Mouse (Mus musculus): ENCODE results near the gene Trpm8. TPM values are rescaled to one million over a fixed set of nuclear protein-coding genes. Genes with fewer than 3 reads are reported as not detected.

The Trpm8 gene
- polyA plus RNA-seq, 1 experiment from 2014 or later: 0.04 TPM

DNA sequence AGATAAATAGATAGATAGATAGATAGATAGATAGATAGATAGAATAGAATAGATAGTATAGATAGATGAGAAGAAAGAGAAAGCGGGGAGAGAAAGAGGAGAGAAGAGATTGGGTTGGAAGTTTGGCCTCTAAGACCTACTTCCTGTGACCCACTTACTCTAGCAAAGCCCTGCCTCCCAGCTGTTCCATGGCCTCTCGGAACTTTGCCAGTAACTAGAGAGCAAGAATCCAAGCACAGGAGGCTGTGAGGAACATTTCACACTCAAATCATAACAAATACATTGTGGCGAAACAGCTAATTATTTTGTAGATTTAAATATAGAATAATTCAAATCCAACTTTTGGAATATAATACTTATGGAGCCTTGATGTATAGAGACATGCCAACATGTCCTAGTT lies 65.2 kb downstream of the Trpm8 start:
- H3K27me3 ChIP-seq (ENCODE audit: control insufficient read depth, insufficient read depth, low read length): no peaks in the 10 kb centered on the region
- no peak overlapping the region for H3K9ac ChIP-seq (ENCODE audit: low read length)
- no peak overlapping the region for H3K4me3 ChIP-seq (ENCODE audit: control insufficient read depth in 1 of 2, insufficient read depth in 1 of 2, low read depth in 1 of 2, low read length in 2 of 2)
- WGBS: 82% methylated on average over 3 of the region's 3 CpGs
- H3K4me1 ChIP-seq (ENCODE audit: control insufficient read depth in 2 of 2, insufficient read depth in 2 of 2, low read length in 2 of 2): no peaks in the 10 kb centered on the region; a peak in 1 of 4 replicates
- no peaks in the 10 kb centered on the region for H3K9me3 ChIP-seq (ENCODE audit: control insufficient read depth, low read length)
- no peaks in the 10 kb centered on the region for H3K36me3 ChIP-seq (ENCODE audit: control insufficient read depth, insufficient read depth, low read length)
- no peak overlapping the region for H3K4me2 ChIP-seq (ENCODE audit: low read length)
- H3K27ac ChIP-seq (replicated peaks in 1 of 2; ENCODE audit: control insufficient read depth in 1 of 2, insufficient read depth in 1 of 2, low read depth in 2 of 2, low read length in 2 of 2): no peak overlapping the region
- no peak for ATAC-seq (ENCODE audit: insufficient number of reproducible peaks, insufficient read depth, low FRiP score, low read depth)

DNA sequence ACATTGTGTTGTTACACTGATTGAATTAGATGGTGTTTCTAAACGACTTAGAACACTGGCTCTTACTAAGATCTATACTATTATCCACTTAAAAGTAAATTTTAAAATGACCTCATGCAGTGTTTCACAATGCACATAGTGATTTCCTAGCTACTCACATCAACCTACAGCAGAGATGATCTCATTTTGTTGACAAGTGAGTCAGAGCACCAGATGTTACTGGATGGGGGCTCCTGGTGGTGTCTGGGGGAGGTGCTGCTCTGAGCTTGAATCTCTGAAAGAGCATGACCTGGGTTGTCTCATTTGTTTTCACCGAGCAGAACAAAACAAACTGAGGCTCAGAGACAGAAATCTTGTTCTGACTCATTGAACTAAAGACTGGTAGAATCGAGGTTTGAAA lies 68.1 kb downstream of the Trpm8 start:
- Histone ChIP-seq H3K4me2 (ENCODE audit: low read length) (no peak overlapping the region), H3K36me3 (ENCODE audit: control insufficient read depth, insufficient read depth, low read length) (no peaks in the 10 kb centered on the region), H3K4me3 (ENCODE audit: control insufficient read depth in 1 of 2, insufficient read depth in 1 of 2, low read depth in 1 of 2, low read length in 2 of 2) (no peak overlapping the region), H3K27me3 (ENCODE audit: control insufficient read depth, insufficient read depth, low read length) (no peaks in the 10 kb centered on the region), H3K27ac (replicated peaks in 1 of 2; ENCODE audit: control insufficient read depth in 1 of 2, insufficient read depth in 1 of 2, low read depth in 2 of 2, low read length in 2 of 2) (no peak overlapping the region), H3K9me3 (ENCODE audit: control insufficient read depth, low read length) (no peaks in the 10 kb centered on the region), H3K4me1 (ENCODE audit: control insufficient read depth in 2 of 2, insufficient read depth in 2 of 2, low read length in 2 of 2) (no peaks in the 10 kb centered on the region), H3K9ac (ENCODE audit: low read length) (no peak overlapping the region)
- WGBS: 44% methylated on average over 3 of the region's 3 CpGs
- no peak for ATAC-seq (ENCODE audit: insufficient number of reproducible peaks, insufficient read depth, low FRiP score, low read depth)

DNA sequence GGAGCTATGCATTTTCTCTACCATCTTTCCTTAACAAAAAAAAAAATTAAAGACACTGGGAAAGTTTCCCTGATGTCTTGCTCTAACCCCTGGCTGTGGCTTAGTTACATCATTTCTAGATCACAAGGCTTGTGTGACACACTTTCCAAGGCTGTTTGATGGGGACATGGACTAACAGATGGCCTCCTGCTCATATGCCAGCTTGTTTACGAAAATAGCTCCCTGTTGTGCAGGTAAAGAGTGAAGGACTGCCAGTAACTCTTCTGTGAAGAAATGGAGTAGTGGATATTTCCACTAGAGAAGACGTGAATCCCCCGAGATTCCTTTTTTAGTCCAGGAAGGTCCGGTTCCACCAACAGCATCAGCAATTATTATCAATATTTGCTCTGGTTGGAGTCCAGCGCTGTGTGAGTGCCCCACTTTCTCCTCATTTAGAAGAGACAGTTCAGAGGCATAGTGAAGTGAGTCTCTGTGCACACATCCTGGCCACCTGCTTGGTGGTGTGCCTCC lies 71.1 kb downstream of the Trpm8 start:
- 76% methylated on average over 5 of the region's 5 CpGs for WGBS

GRCm38 (mm10) chr1:88350761-88351160 lies 73.3 kb downstream of the Trpm8 start:
- 77% methylated on average over 9 of the region's 9 CpGs for WGBS

More for the DNA sequence above, 71.1 kb downstream of the Trpm8 start:
- Histone ChIP-seq H3K36me3 (ENCODE audit: control insufficient read depth, insufficient read depth, low read length) (no peaks in the 10 kb centered on the region), H3K9ac (ENCODE audit: low read length) (no peak overlapping the region), H3K9me3 (ENCODE audit: control insufficient read depth, low read length) (no peaks in the 10 kb centered on the region), H3K4me1 (ENCODE audit: control insufficient read depth in 2 of 2, insufficient read depth in 2 of 2, low read length in 2 of 2) (no peaks in the 10 kb centered on the region), H3K27me3 (ENCODE audit: control insufficient read depth, insufficient read depth, low read length) (no peaks in the 10 kb centered on the region), H3K4me3 (ENCODE audit: control insufficient read depth in 1 of 2, insufficient read depth in 1 of 2, low read depth in 1 of 2, low read length in 2 of 2) (no peak overlapping the region), H3K27ac (replicated peaks in 1 of 2; ENCODE audit: control insufficient read depth in 1 of 2, insufficient read depth in 1 of 2, low read depth in 2 of 2, low read length in 2 of 2) (no peak overlapping the region), H3K4me2 (ENCODE audit: low read length) (no peak overlapping the region)
- no peak for ATAC-seq (ENCODE audit: insufficient number of reproducible peaks, insufficient read depth, low FRiP score, low read depth)

GRCm38 (mm10) chr1:88355025-88355424 lies 77.6 kb downstream of the Trpm8 start:
- no peak for ATAC-seq (ENCODE audit: insufficient number of reproducible peaks, insufficient read depth, low FRiP score, low read depth)
- no peaks in the 10 kb centered on the region; the same call in 1 of the 2 replicates for H3K27me3 ChIP-seq (ENCODE audit: control insufficient read depth, insufficient read depth, low read length)
- no peak overlapping the region for H3K4me3 ChIP-seq (ENCODE audit: control insufficient read depth in 1 of 2, insufficient read depth in 1 of 2, low read depth in 1 of 2, low read length in 2 of 2)
- H3K36me3 ChIP-seq (ENCODE audit: control insufficient read depth, insufficient read depth, low read length): no peaks in the 10 kb centered on the region
- no peaks in the 10 kb centered on the region for H3K9me3 ChIP-seq (ENCODE audit: control insufficient read depth, low read length)
- no peak overlapping the region for H3K9ac ChIP-seq (ENCODE audit: low read length)
- no peaks in the 10 kb centered on the region for H3K4me1 ChIP-seq (ENCODE audit: control insufficient read depth in 2 of 2, insufficient read depth in 2 of 2, low read length in 2 of 2)
- H3K4me2 ChIP-seq (ENCODE audit: low read length): no peak overlapping the region
- 89% methylated on average over 12 of the region's 12 CpGs for WGBS
- H3K27ac ChIP-seq (replicated peaks in 1 of 2; ENCODE audit: control insufficient read depth in 1 of 2, insufficient read depth in 1 of 2, low read depth in 2 of 2, low read length in 2 of 2): no peak overlapping the region

More at GRCm38 (mm10) chr1:88350761-88351160, 73.3 kb downstream of the Trpm8 start:
- no peak for ATAC-seq (ENCODE audit: insufficient number of reproducible peaks, insufficient read depth, low FRiP score, low read depth)
- Histone ChIP-seq H3K4me3 (ENCODE audit: control insufficient read depth in 1 of 2, insufficient read depth in 1 of 2, low read depth in 1 of 2, low read length in 2 of 2) (no peak overlapping the region), H3K4me2 (ENCODE audit: low read length) (no peak overlapping the region), H3K27ac (replicated peaks in 1 of 2; ENCODE audit: control insufficient read depth in 1 of 2, insufficient read depth in 1 of 2, low read depth in 2 of 2, low read length in 2 of 2) (no peak overlapping the region), H3K9me3 (ENCODE audit: control insufficient read depth, low read length) (no peaks in the 10 kb centered on the region), H3K9ac (ENCODE audit: low read length) (no peak overlapping the region), H3K36me3 (ENCODE audit: control insufficient read depth, insufficient read depth, low read length) (no peaks in the 10 kb centered on the region), H3K4me1 (ENCODE audit: control insufficient read depth in 2 of 2, insufficient read depth in 2 of 2, low read length in 2 of 2) (no peaks in the 10 kb centered on the region), H3K27me3 (ENCODE audit: control insufficient read depth, insufficient read depth, low read length) (no peaks in the 10 kb centered on the region; the same call in 1 of the 2 replicates)

- 91% methylated on average over 3 of the region's 3 CpGs for WGBS
- H3K36me3 ChIP-seq (ENCODE audit: control insufficient read depth, insufficient read depth, low read length): no peaks in the 10 kb centered on the region
- H3K4me2 ChIP-seq (ENCODE audit: low read length): no peak overlapping the region
- H3K9me3 ChIP-seq (ENCODE audit: control insufficient read depth, low read length): no peaks in the 10 kb centered on the region
- no peak overlapping the region for H3K4me3 ChIP-seq (ENCODE audit: control insufficient read depth in 1 of 2, insufficient read depth in 1 of 2, low read depth in 1 of 2, low read length in 2 of 2)
- no peak overlapping the region for H3K9ac ChIP-seq (ENCODE audit: low read length)
- no peak for ATAC-seq (ENCODE audit: insufficient number of reproducible peaks, insufficient read depth, low FRiP score, low read depth)
- no peaks in the 10 kb centered on the region; the same call in 1 of the 2 replicates for H3K27me3 ChIP-seq (ENCODE audit: control insufficient read depth, insufficient read depth, low read length)
- H3K27ac ChIP-seq (replicated peaks in 1 of 2; ENCODE audit: control insufficient read depth in 1 of 2, insufficient read depth in 1 of 2, low read depth in 2 of 2, low read length in 2 of 2): no peak overlapping the region
- H3K4me1 ChIP-seq (ENCODE audit: control insufficient read depth in 2 of 2, insufficient read depth in 2 of 2, low read length in 2 of 2): no peaks in the 10 kb centered on the region
Observed at GRCm38 (mm10) chr1:88355681-88356080, 78.2 kb downstream of the Trpm8 start.

GRCm38 (mm10) chr1:88356616-88357015 lies 79.2 kb downstream of the Trpm8 start:
- WGBS: 64% methylated on average over 6 of the region's 6 CpGs
- Histone ChIP-seq H3K4me1 (ENCODE audit: control insufficient read depth in 2 of 2, insufficient read depth in 2 of 2, low read length in 2 of 2) (no peaks in the 10 kb centered on the region), H3K27ac (replicated peaks in 1 of 2; ENCODE audit: control insufficient read depth in 1 of 2, insufficient read depth in 1 of 2, low read depth in 2 of 2, low read length in 2 of 2) (no peak overlapping the region), H3K27me3 (ENCODE audit: control insufficient read depth, insufficient read depth, low read length) (no peaks in the 10 kb centered on the region; the same call in 1 of the 2 replicates), H3K4me2 (ENCODE audit: low read length) (no peak overlapping the region), H3K9me3 (ENCODE audit: control insufficient read depth, low read length) (no peaks in the 10 kb centered on the region), H3K36me3 (ENCODE audit: control insufficient read depth, insufficient read depth, low read length) (no peaks in the 10 kb centered on the region), H3K4me3 (ENCODE audit: control insufficient read depth in 1 of 2, insufficient read depth in 1 of 2, low read depth in 1 of 2, low read length in 2 of 2) (no peak overlapping the region), H3K9ac (ENCODE audit: low read length) (no peak overlapping the region)
- no peak for ATAC-seq (ENCODE audit: insufficient number of reproducible peaks, insufficient read depth, low FRiP score, low read depth)

GRCm38 (mm10) chr1:88357458-88358090 lies 80.1 kb downstream of the Trpm8 start:
- Histone ChIP-seq H3K9ac (ENCODE audit: low read length) (no peak overlapping the region), H3K27me3 (ENCODE audit: control insufficient read depth, insufficient read depth, low read length) (no peaks in the 10 kb centered on the region; the same call in 1 of the 2 replicates), H3K9me3 (ENCODE audit: control insufficient read depth, low read length) (no peaks in the 10 kb centered on the region), H3K27ac (replicated peaks in 1 of 2; ENCODE audit: control insufficient read depth in 1 of 2, insufficient read depth in 1 of 2, low read depth in 2 of 2, low read length in 2 of 2) (no peak overlapping the region), H3K36me3 (ENCODE audit: control insufficient read depth, insufficient read depth, low read length) (no peaks in the 10 kb centered on the region), H3K4me2 (ENCODE audit: low read length) (no peak overlapping the region), H3K4me3 (ENCODE audit: control insufficient read depth in 1 of 2, insufficient read depth in 1 of 2, low read depth in 1 of 2, low read length in 2 of 2) (no peak overlapping the region), H3K4me1 (ENCODE audit: control insufficient read depth in 2 of 2, insufficient read depth in 2 of 2, low read length in 2 of 2) (no peaks in the 10 kb centered on the region)
- 68% methylated on average over 6 of the region's 6 CpGs for WGBS
- ATAC-seq (ENCODE audit: insufficient number of reproducible peaks, insufficient read depth, low FRiP score, low read depth): no peak; the same call in 1 of the 2 replicates
